Mouse (Mus musculus) lung, embryonic 15.5 days (tissue): ENCODE measurements around the gene Etnk2. TPM values are rescaled to one million over a fixed set of nuclear protein-coding genes. Genes with fewer than 3 reads are reported as not detected.

Experiments
- ATAC-seq: fragments of 200-750 bp; cut with Nextera tagmentation; 2 replicates; pipeline ENCODE4 v1.8.0; 2017; ENCODE audit warnings: moderate number of reproducible peaks, borderline replicate concordance; ENCODE audit not compliant: low FRiP score, low TSS enrichment; ENCODE audit errors: extremely low read depth
- H3K27ac ChIP-seq: fragments of 300-500 bp; sonication (generic); 2 replicates; pipeline ENCODE4 v1.5.1; 2015; ENCODE audit warnings: moderate library complexity, mild to moderate bottlenecking, inconsistent platforms
- H3K27me3 ChIP-seq: fragments of 300-500 bp; sonication (generic); 2 replicates; pipeline ENCODE4 v1.6.1; 2015; ENCODE audit warnings: inconsistent platforms
- H3K36me3 ChIP-seq: fragments of 300-500 bp; sonication (generic); 2 replicates; pipeline ENCODE4 v1.6.1; 2015; ENCODE audit warnings: inconsistent platforms
- H3K4me1 ChIP-seq: fragments of 300-500 bp; sonication (generic); 2 replicates; pipeline ENCODE4 v1.6.1; 2015; ENCODE audit warnings: inconsistent platforms
- H3K4me2 ChIP-seq: fragments of 300-500 bp; sonication (generic); 2 replicates; pipeline ENCODE4 v1.6.1; 2015; ENCODE audit warnings: inconsistent platforms, mild to moderate bottlenecking, moderate library complexity
- H3K4me3 ChIP-seq: fragments of 300-500 bp; sonication (generic); 2 replicates; pipeline ENCODE4 v1.5.1; 2015; ENCODE audit warnings: mild to moderate bottlenecking, inconsistent platforms
- H3K9ac ChIP-seq: fragments of 300-500 bp; sonication (generic); 2 replicates; pipeline ENCODE4 v1.6.1; 2015; ENCODE audit warnings: inconsistent platforms
- H3K9me3 ChIP-seq: fragments of 300-500 bp; sonication (generic); 2 replicates; pipeline ENCODE4 v1.6.1; 2016; ENCODE audit warnings: inconsistent platforms
- WGBS: fragments of 180-500 bp; shearing (Covaris S2); methylation state at CpG from one replicate; pipeline ENCODE4 v1.1.7; 2015; 5-methylcytosine and 5-hydroxymethylcytosine counted together
- polyA plus RNA-seq: library from polyadenylated mRNA; unstranded; fragments of >200 nt; fragmentation: Nextera tagmentation; extraction: Ambion mirVana; gene quantifications from 2 replicates; pipeline ENCODE4 v1.2.1, GENCODE M21; 2015

Etnk2 gene
- polyA plus RNA-seq, 1 experiment from 2014 or later, result 3.0 TPM

DNA sequence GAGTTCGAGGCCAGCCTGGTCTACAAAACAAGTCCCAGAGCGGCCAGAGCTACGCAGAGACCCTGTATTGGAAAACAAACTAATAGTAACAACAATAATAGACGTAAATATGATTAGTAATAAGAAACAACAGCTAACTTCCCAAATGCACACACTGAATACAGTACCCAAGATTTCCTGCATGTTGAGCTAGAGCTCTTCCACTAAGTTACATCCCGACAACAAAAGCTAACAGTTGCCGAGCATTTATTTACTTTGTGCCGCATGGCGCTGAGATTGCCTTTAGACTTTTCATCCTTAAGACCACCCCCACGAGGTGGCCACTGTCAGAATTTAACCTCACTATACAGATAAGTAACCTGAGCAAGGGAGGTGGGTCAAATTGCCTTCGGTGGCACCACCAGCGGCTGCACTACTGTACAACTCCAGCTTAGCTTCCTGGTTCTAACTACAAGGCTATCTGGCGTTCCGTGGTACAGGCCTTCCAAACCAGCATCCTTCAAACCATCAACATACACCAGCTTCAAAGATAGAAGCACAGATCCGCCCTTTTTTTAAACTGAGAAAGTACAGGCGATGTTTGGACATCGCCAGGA lies 58.7 kb downstream of the Etnk2 start:
- Histone ChIP-seq H3K36me3 (no peaks in the 10 kb centered on the region), H3K4me3 (peak overlapping the region; percentile 78), H3K4me2 (peak overlapping the region; percentile 99), H3K9me3 (no peaks in the 10 kb centered on the region), H3K27me3 (no peaks in the 10 kb centered on the region), H3K4me1 (peaks cover 51% of the 10 kb centered on the region), H3K9ac (peak overlapping the region; percentile 80), H3K27ac (0 out of 2 replicates have a peak overlapping the region, but pooled peaks have one; percentile 85)
- WGBS, result 34% methylated on average over 16 of the region's 16 CpGs
- no peak for ATAC-seq

- 0 out of 2 replicates have a peak, but pooled peaks have one; percentile 14 for ATAC-seq
- peak overlapping the region; percentile 85; the same call in 1 of the 2 replicates for H3K27ac ChIP-seq
- H3K4me1 ChIP-seq, result peaks cover 45% of the 10 kb centered on the region
- H3K9ac ChIP-seq, result peak overlapping the region; percentile 80
- H3K36me3 ChIP-seq, result no peaks in the 10 kb centered on the region
- peak overlapping the region; percentile 78 for H3K4me3 ChIP-seq
- H3K27me3 ChIP-seq, result no peaks in the 10 kb centered on the region
- H3K4me2 ChIP-seq, result peak overlapping the region; percentile 99
- H3K9me3 ChIP-seq, result no peaks in the 10 kb centered on the region
- WGBS, result under 1% methylated on average over 29 of the region's 29 CpGs
Observed at GRCm38 (mm10) chr1:133422615-133423161, 59.3 kb downstream of the Etnk2 start.

GRCm38 (mm10) chr1:133423166-133423542 lies 59.8 kb downstream of the Etnk2 start:
- no peaks in the 10 kb centered on the region for H3K36me3 ChIP-seq
- H3K9ac ChIP-seq, result peak overlapping the region; percentile 80
- H3K27ac ChIP-seq, result peak overlapping the region; percentile 85
- no peak for ATAC-seq
- H3K4me1 ChIP-seq, result peaks cover 40% of the 10 kb centered on the region
- peak overlapping the region; percentile 78 for H3K4me3 ChIP-seq
- peak overlapping the region; percentile 99 for H3K4me2 ChIP-seq
- H3K9me3 ChIP-seq, result no peaks in the 10 kb centered on the region
- no peaks in the 10 kb centered on the region for H3K27me3 ChIP-seq
- 0% methylated on average over 31 of the region's 31 CpGs for WGBS

DNA sequence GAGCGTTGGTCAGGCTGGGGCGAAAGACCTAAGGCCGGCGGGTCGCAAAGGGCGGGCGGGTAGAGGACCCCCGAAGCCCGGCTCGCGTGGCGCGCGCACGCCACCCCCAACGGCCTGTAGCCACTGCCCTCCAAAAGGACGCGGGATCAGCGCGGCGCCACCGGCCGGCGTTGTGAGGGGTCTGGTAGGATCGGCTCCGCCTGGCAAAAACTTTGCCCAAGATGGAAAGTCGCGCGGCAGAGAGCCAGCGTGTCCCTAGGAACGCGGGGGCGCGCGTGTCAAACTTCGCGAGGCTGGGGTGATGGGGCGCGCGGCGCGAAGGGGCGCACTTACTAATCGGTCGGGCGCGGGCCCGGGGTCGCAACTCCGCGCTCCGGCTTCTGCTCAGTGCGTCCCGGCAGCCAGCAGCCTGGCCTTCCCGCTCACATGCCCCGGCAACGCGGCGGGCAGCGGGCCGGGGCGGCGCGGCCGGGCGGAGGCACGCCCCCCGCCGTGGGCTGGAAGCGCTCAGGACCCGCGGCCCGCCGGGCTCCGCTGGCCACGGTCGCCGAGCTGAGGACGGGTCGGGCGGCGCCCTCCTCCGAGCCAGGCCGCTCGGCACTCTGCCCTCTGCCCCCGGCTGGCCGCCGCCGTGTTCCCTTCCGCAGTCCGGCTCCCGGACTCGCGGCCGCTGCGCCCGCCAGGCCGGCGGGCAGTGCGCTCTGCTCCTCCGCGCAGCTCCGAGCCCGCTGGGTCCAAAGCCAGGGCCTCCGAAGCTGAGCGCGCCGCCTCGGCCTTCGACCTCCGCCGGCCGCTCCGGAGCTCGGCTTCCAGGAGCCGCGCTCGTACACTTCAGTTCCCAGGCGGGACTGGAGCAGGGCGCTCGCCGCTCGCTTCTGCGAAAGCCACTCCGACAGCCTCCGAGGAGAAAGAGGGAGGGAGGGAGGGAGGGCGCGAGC lies 60.4 kb downstream of the Etnk2 start, which contains the start of gene Sox13:
TSS of gene Sox13 (minus strand) at position 835 of the 938 bp plus-strand sequence.
- no peaks in the 10 kb centered on the region for H3K9me3 ChIP-seq
- peak within 1 kb of the TSS; percentile 99 for H3K4me2 ChIP-seq
- peak within 1 kb of the TSS; percentile 85 for H3K27ac ChIP-seq
- no peaks in the 10 kb centered on the region for H3K36me3 ChIP-seq
- ATAC-seq, result peak; percentile 82
- H3K9ac ChIP-seq, result peak within 1 kb of the TSS; percentile 80
- H3K4me3 ChIP-seq, result peak within 1 kb of the TSS; percentile 78
- peaks cover 34% of the 10 kb centered on the region for H3K4me1 ChIP-seq
- WGBS, result under 1% methylated on average over 113 of the region's 128 CpGs
- H3K27me3 ChIP-seq, result no peaks in the 10 kb centered on the region

DNA sequence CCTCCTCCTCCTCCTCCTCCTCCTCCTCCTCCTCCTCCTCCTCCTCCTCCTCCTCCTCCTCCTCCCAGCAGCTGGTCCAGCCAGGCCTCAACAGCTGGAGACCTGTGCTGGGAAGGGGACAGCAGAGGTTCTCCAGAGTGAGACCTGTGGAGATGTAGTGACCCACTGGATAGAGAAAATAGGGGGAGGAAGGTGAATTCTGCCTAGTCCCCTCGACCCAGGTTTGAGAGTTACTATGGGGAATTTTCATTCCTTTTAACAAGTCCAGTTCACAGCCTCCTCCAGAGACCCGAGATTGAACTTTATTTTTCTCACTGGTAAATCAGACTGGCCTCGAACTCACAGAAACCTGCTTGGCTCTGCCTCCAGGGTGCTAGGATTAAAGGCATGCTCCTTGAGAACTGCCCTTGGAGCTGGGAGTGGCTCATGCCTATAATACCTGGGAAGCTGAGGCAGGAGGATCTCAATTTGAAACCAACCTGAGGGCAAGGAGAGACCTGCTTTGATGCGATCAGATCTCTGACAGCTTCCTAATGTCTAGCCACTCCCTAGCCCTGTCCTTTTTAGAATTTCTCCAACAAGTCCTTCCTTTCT lies 61.3 kb downstream of the Etnk2 start:
- no peak for ATAC-seq
- H3K9me3 ChIP-seq, result peaks cover 3% of the 10 kb centered on the region; the same call in 1 of the 2 replicates
- H3K4me3 ChIP-seq, result peak overlapping the region; percentile 78
- H3K4me2 ChIP-seq, result no peak overlapping the region; the same call in 1 of the 2 replicates
- no peak overlapping the region for H3K27ac ChIP-seq
- 52% methylated on average over 4 of the region's 4 CpGs for WGBS
- H3K27me3 ChIP-seq, result no peaks in the 10 kb centered on the region
- no peak overlapping the region for H3K9ac ChIP-seq
- H3K4me1 ChIP-seq, result peaks cover 27% of the 10 kb centered on the region
- no peaks in the 10 kb centered on the region for H3K36me3 ChIP-seq

Other genes starting within 250 kb of the Etnk2 start
- 38.0 and 39.2 TPM in 2 replicates for gene Ppp1r15b, start 232.4 kb upstream of the Etnk2 start, polyA plus RNA-seq
- 6.9 and 7.6 TPM in 2 replicates for gene Plekha6, start 199.4 kb upstream of the Etnk2 start, polyA plus RNA-seq
- 0.16 TPM in 1 of 2 replicates, not detected in the other for gene Golt1a, start 53.8 kb upstream of the Etnk2 start, polyA plus RNA-seq
- gene Kiss1, start 41.7 kb upstream of the Etnk2 start, polyA plus RNA-seq, result 7.7 and 8.3 TPM in 2 replicates
- 1.5 TPM in 2 replicates for gene Ren1, start 13.1 kb upstream of the Etnk2 start, polyA plus RNA-seq
- 7.3 and 9.0 TPM in 2 replicates for gene Sox13, start 60.8 kb downstream of the Etnk2 start, polyA plus RNA-seq
- gene Snrpe, start 246.7 kb downstream of the Etnk2 start, polyA plus RNA-seq, result 637 and 708 TPM in 2 replicates